Mouse (Mus musculus) neural tube, embryonic 14.5 days (tissue): Measurements from ENCODE around the gene Rab6a. TPM values are rescaled to one million over a fixed set of nuclear protein-coding genes. Genes with fewer than 3 reads are reported as not detected.
A peak's percentile ranks its signal among the peaks of the same experiment; 100 is the strongest.

Experiments used
- ATAC-seq: fragments of 200-750 bp; cut with Nextera tagmentation; 2 replicates; pipeline ENCODE4 v1.8.0; 2017; ENCODE audit warnings: low read depth, mild to moderate bottlenecking, moderate TSS enrichment, moderate library complexity
- H3K27ac ChIP-seq: fragments of 300-500 bp; sonication (generic); 2 replicates; pipeline ENCODE4 v1.5.1; 2014; ENCODE audit warnings: low read depth, mild to moderate bottlenecking, control low read depth, low read length, moderate library complexity, mixed read lengths
- H3K27me3 ChIP-seq: fragments of 300-500 bp; sonication (generic); 2 replicates; pipeline ENCODE4 v1.6.1; 2014; ENCODE audit warnings: low read length; ENCODE audit not compliant: control insufficient read depth, insufficient read depth
- H3K36me3 ChIP-seq: fragments of 300-500 bp; sonication (generic); 2 replicates; pipeline ENCODE4 v1.6.1; 2014; ENCODE audit warnings: low read length, mixed read lengths; ENCODE audit not compliant: control insufficient read depth, insufficient read depth
- H3K4me1 ChIP-seq: fragments of 300-500 bp; sonication (generic); 2 replicates; pipeline ENCODE4 v1.6.1; 2014; ENCODE audit warnings: low read length; ENCODE audit not compliant: control insufficient read depth, insufficient read depth
- H3K4me2 ChIP-seq: fragments of 300-500 bp; sonication (generic); 2 replicates; pipeline ENCODE4 v1.6.1; 2014; ENCODE audit warnings: mild to moderate bottlenecking, low read depth, low read length, control low read depth
- H3K4me3 ChIP-seq: fragments of 300-500 bp; sonication (generic); 2 replicates; pipeline ENCODE4 v1.5.1; 2014; ENCODE audit warnings: low read depth, low read length, control low read depth, mixed read lengths
- H3K9ac ChIP-seq: fragments of 300-500 bp; sonication (generic); replicated peaks from 2 replicates; pipeline ENCODE4 v1.6.1; 2014; ENCODE audit warnings: low read depth, mild to moderate bottlenecking, control low read depth, low read length, mixed read lengths
- H3K9me3 ChIP-seq: fragments of 300-500 bp; sonication (generic); 2 replicates; pipeline ENCODE4 v1.6.1; 2016; ENCODE audit warnings: low read length; ENCODE audit not compliant: control insufficient read depth
- WGBS: fragments of 180-500 bp; shearing (Covaris S2); extraction: QIAGEN DNeasy Blood & Tissue Kit; methylation state at CpG from one replicate; pipeline ENCODE4 v1.1.7; 2014; 5-methylcytosine and 5-hydroxymethylcytosine counted together
- polyA plus RNA-seq: library from polyadenylated mRNA; unstranded; fragments of >200 nt; fragmentation: Nextera tagmentation; extraction: Ambion mirVana; gene quantifications from 2 replicates; pipeline ENCODE4 v1.2.1, GENCODE M21; 2014

The Rab6a gene
- polyA plus RNA-seq, 1 experiment from 2014 or later = 324 TPM

DNA sequence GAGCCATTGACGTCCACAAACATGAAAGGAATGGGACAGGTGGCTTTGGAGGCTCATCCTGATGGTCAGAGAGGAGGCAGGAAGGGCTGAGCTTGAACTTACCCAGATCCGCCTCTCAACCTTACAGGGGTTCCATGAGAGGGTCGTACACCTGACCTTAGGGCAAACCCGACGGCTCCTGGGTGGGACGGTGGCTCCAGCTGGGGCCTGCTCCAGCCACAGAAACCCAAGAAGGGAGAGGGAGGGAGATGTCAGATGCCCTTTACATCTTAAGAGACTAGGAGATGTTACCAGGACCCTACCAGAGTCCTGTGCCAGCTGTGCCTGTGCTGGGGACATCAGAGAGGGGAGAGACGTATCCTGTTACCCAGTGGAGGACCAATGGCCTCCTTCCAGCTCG is 42.6 kb downstream of the Rab6a start:
- H3K36me3 ChIP-seq = no peaks in the 10 kb centered on the region
- H3K9me3 ChIP-seq = no peaks in the 10 kb centered on the region
- ATAC-seq = no peak
- no peak overlapping the region for H3K27ac ChIP-seq
- WGBS = 80% methylated on average over 8 of the region's 8 CpGs
- H3K9ac ChIP-seq = no peak overlapping the region
- no peaks in the 10 kb centered on the region for H3K27me3 ChIP-seq
- H3K4me2 ChIP-seq = no peak overlapping the region
- peaks cover 2% of the 10 kb centered on the region; the same call in 1 of the 2 replicates for H3K4me1 ChIP-seq
- H3K4me3 ChIP-seq = no peak overlapping the region

DNA sequence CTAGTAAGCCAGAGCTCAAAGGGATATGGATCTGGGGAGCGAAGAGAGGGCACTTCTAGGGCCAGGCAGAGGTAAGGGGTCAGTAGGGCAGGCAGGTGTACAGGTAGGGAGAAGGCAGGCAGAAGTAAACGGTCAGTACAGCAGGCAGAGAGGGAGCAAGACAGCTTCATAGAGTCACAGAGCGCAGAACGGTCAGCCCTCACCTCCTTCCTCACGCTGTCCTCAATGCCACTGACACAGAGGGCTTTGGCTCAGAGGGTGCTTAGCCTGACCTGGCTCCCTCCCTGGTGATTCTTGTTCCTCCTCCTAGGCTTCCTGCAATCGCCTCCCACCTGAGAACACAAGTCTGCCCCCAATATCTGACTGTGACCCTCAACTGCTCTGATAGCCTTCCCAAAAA is 43.2 kb downstream of the Rab6a start:
- H3K36me3 ChIP-seq = no peaks in the 10 kb centered on the region
- no peak overlapping the region for H3K27ac ChIP-seq
- H3K4me1 ChIP-seq = peaks cover 2% of the 10 kb centered on the region; the same call in 1 of the 2 replicates
- 82% methylated on average over 6 of the region's 6 CpGs for WGBS
- H3K4me3 ChIP-seq = no peak overlapping the region
- no peak overlapping the region for H3K4me2 ChIP-seq
- no peaks in the 10 kb centered on the region for H3K27me3 ChIP-seq
- no peaks in the 10 kb centered on the region for H3K9me3 ChIP-seq
- H3K9ac ChIP-seq = no peak overlapping the region
- no peak for ATAC-seq

DNA sequence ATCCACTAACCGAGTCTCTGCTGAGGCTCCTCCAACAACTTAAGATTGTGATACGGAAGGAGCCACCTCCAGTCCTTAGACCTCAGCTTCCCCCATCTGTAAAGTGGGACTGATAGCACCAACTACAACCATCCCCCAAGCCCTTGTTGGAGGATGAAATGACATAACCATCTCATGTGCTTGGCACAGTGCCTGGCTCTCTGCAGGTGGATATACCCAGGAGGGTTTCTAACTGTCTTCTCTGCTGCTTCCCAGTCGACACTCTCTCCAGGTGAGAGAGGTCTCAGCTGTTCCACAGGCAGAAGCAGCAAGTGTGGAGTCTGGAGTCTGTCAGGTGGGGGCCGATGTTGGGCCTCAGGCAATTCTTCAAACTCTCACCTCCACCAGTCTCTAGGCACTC is 43.8 kb downstream of the Rab6a start:
- no peak overlapping the region for H3K9ac ChIP-seq
- peaks cover 2% of the 10 kb centered on the region; the same call in 1 of the 2 replicates for H3K4me1 ChIP-seq
- H3K9me3 ChIP-seq = no peaks in the 10 kb centered on the region
- no peak for ATAC-seq
- no peak overlapping the region for H3K4me3 ChIP-seq
- H3K4me2 ChIP-seq = no peak overlapping the region
- no peaks in the 10 kb centered on the region for H3K27me3 ChIP-seq
- H3K36me3 ChIP-seq = no peaks in the 10 kb centered on the region
- 72% methylated on average over 4 of the region's 4 CpGs for WGBS
- no peak overlapping the region for H3K27ac ChIP-seq

DNA sequence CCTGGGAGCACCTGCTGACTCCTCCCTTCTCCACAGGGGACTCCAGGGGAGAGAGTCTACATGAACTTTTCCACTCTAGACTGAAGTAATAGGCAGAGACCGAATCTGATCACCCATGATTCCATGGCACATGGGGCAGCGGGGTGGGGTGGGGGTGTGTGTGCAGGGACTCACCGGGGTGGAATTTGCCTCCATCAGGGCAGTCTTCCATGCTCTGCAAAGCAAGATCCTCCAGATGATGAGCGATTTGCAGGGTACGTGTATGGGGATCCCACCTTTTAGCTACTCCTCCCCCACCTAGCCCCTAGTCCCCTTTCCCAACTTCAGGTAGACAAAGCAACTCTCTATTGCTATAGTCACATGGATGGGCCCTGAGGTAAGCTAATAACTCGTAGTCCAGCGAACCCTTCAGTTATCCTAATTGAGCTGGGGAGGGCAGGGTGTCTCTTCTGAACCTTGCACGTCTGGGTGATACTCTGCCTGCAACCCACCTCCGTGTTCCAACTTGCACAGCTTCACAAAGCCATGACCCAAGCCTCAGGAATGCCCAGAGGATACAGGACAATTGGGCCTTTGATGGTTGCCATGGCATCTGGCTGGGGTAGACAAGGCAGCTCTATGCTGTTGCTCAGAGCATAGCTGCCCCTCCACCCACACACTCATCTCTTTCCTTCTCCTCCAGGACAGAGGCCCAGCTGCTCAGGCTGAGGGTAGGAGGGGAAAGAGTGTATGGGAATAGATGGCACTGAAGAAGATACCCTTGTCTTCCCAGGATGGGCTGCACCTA is 46.5 kb downstream of the Rab6a start:
- no peak overlapping the region for H3K4me3 ChIP-seq
- no peaks in the 10 kb centered on the region for H3K27me3 ChIP-seq
- WGBS = 54% methylated on average over 9 of the region's 9 CpGs
- ATAC-seq = peak; percentile 85; the same call in 1 of the 2 replicates
- no peak overlapping the region; the same call in 1 of the 2 replicates for H3K4me2 ChIP-seq
- H3K27ac ChIP-seq = peak overlapping the region; percentile 70
- H3K4me1 ChIP-seq = peaks cover 2% of the 10 kb centered on the region; the same call in 1 of the 2 replicates
- no peak overlapping the region for H3K9ac ChIP-seq
- H3K9me3 ChIP-seq = no peaks in the 10 kb centered on the region
- no peaks in the 10 kb centered on the region for H3K36me3 ChIP-seq

DNA sequence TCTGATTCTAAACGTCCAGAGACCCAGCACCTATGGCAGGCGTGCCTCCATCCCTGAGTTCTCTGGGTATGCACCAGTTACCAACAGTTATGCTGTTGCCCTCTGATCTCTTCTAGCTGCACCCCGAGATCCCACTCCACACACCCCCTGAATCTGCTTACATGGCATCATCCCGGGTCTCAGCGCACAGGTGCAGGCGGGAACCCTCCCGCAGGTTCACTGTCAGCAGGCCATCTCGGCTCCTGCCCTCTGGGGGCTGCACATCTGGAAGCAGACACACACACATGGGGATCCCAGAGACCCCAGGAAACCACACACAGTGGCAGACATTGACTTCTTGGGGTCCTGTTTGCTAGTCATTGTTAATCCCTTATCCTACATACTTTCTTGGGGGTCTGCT is 47.2 kb downstream of the Rab6a start:
- H3K27ac ChIP-seq = peak overlapping the region; percentile 70
- peaks cover 2% of the 10 kb centered on the region; the same call in 1 of the 2 replicates for H3K4me1 ChIP-seq
- H3K9ac ChIP-seq = no peak overlapping the region
- H3K9me3 ChIP-seq = no peaks in the 10 kb centered on the region
- no peaks in the 10 kb centered on the region for H3K36me3 ChIP-seq
- no peak overlapping the region for H3K4me3 ChIP-seq
- no peaks in the 10 kb centered on the region for H3K27me3 ChIP-seq
- WGBS = 82% methylated on average over 8 of the region's 8 CpGs
- peak; percentile 3; the same call in 1 of the 2 replicates for ATAC-seq
- no peak overlapping the region; the same call in 1 of the 2 replicates for H3K4me2 ChIP-seq

DNA sequence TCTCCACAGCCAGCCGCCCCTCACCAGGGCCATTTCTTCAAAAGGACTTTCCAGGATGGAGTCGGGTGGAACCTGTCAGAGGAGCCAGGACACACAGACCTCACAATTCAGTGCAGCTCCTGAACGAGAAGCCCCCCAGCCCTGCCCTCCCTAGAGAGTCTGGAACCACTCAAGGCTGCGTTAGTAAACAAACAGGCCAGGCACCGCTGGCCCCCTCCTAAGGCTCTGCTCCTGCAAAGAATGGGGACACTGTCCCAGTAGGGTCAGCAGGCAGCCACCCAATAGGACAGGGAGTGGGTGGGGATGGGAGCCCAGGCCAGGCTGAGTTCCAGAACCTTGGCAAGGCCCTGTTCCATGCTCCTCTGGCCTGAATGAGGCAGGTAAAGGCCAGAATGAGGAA is 49.5 kb downstream of the Rab6a start:
- Histone ChIP-seq H3K4me1 (peaks cover 2% of the 10 kb centered on the region; the same call in 1 of the 2 replicates), H3K9me3 (no peaks in the 10 kb centered on the region), H3K36me3 (no peaks in the 10 kb centered on the region), H3K9ac (no peak overlapping the region), H3K4me2 (no peak overlapping the region), H3K4me3 (no peak overlapping the region), H3K27me3 (no peaks in the 10 kb centered on the region), H3K27ac (no peak overlapping the region)
- ATAC-seq = no peak; the same call in 1 of the 2 replicates
- WGBS = 50% methylated on average over 5 of the region's 5 CpGs

DNA sequence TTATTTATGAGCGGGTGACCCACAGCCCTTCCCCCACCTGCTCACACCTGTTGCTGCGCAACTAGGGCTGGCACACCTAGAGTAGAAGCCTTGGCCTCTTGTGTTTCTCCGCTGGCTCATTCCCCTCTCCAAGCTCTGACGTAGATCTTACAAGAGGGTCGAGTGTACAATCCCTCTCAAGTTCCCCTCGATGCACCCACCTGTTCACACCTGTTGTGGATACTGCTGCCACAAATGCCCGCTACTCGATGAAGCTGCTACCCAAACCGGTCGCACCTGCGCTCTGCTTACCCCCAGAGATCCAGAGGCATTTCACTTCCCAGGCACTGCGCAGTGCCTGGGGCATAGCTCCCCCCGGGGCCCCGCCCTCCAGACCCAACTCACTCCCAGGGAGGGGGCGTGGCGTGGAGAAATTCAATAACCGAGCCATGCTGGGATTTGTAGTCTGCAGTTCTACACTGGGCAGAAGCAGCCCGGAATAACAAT is 50.9 kb downstream of the Rab6a start:
- no peak for ATAC-seq
- Histone ChIP-seq H3K9ac (no peak overlapping the region), H3K27ac (no peak overlapping the region), H3K4me3 (no peak overlapping the region), H3K27me3 (no peaks in the 10 kb centered on the region), H3K4me1 (peaks cover 2% of the 10 kb centered on the region; the same call in 1 of the 2 replicates), H3K9me3 (no peaks in the 10 kb centered on the region), H3K4me2 (peak overlapping the region; percentile 20), H3K36me3 (no peaks in the 10 kb centered on the region)
- WGBS = 34% methylated on average over 18 of the region's 18 CpGs

DNA sequence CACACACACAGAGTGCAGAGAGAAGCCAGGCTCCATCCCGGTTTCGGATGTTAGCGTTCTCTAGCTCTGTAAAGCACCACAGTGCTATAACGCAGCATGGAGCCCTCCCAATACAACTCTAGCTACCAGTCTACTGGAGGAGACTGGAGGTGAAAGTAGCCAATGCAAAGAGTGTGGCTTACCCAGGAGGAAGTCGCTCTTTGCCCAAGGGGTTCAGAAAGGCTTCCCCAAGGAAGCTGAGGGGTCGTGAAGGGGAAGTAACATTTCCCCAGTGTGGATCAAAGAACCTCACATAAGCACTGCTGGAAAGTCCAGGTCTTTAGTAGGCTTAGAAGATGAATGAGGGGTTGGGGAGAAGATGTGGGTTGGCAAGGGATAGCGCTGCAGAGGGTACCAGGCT is 54.1 kb downstream of the Rab6a start:
- WGBS = 86% methylated on average over 7 of the region's 7 CpGs
- Histone ChIP-seq H3K4me2 (no peak overlapping the region), H3K27ac (no peak overlapping the region), H3K36me3 (no peaks in the 10 kb centered on the region), H3K9ac (no peak overlapping the region), H3K27me3 (no peaks in the 10 kb centered on the region), H3K9me3 (no peaks in the 10 kb centered on the region), H3K4me1 (peaks cover 3% of the 10 kb centered on the region; the same call in 1 of the 2 replicates), H3K4me3 (no peak overlapping the region)
- no peak for ATAC-seq

DNA sequence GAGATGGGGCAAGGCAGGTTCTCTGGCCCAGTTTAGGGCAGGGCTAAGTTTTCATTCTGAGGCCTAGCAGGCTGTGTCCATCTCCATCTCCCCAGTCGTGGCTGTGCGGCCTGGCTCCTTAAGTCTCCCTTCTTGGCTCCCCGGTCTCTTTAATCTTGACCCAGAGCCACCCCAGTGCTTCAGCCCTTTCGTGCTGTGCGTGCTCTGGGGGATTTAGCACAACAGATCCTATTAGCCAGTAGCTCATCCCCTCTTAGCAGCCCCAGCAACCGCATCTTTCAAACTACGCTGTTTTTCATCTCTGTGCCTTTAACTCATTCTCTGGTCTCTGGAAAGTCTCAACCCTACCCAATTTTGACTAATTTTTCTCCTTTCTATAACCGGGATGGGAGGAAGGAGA is 55.0 kb downstream of the Rab6a start, which contains the start of gene Plekhb1:
Plekhb1 (minus strand) TSS at position 184 of the 400 bp plus-strand sequence.
- ATAC-seq = no peak
- H3K27me3 ChIP-seq = no peaks in the 10 kb centered on the region
- H3K27ac ChIP-seq = peak within 1 kb of the TSS; percentile 44; the same call in 1 of the 2 replicates
- H3K4me3 ChIP-seq = no peak within 1 kb of the TSS
- no peaks in the 10 kb centered on the region for H3K9me3 ChIP-seq
- H3K9ac ChIP-seq = peak within 1 kb of the TSS; percentile 25; the same call in 1 of the 2 replicates
- peaks cover 3% of the 10 kb centered on the region; the same call in 1 of the 2 replicates for H3K4me1 ChIP-seq
- peak within 1 kb of the TSS; percentile 19; the same call in 1 of the 2 replicates for H3K4me2 ChIP-seq
- no peaks in the 10 kb centered on the region for H3K36me3 ChIP-seq
- WGBS = 79% methylated on average over 8 of the region's 8 CpGs
